Mouse (Mus musculus): ENCODE data around the gene Ablim1.

- TF ChIP-seq POLR2A (IDR thresholded peaks at IDR 0.05; ENCODE audit: insufficient read depth, low read length) (no peak), CTCF (IDR thresholded peaks at IDR 0.05; ENCODE audit: low read depth, low read length) (no peak), EP300 (IDR thresholded peaks at IDR 0.05; ENCODE audit: insufficient read depth, low read depth, low read length) (no peak)
Observed at GRCm38 (mm10) chr19:57327679-57328078, 13.0 kb upstream of the Ablim1 start.
